Mouse (Mus musculus) heart, postnatal 36 days (tissue): ENCODE data around the gene Phtf1. TPM values are rescaled to one million over a fixed set of nuclear protein-coding genes. Genes with fewer than 3 reads are reported as not detected.

ENCODE experiments used
- DNase-seq, 2 experiments: peaks; one replicate each; pipeline ENCODE4 v3.0.0; 2021 to 2022
- intact Hi-C: fragments of 180-260 bp; cut with DNase I; formaldehyde crosslinking; loops from one replicate; pipeline ENCODE4 v1.15.1; 2025
- total RNA-seq, 2 experiments: library from RNA; stranded (reverse); gene quantifications; 2 replicates each; pipeline ENCODE4 v1.2.3; 2021

The Phtf1 gene
- total RNA-seq = 1 to 10 TPM; 7.3 to 7.6 TPM

DNA sequence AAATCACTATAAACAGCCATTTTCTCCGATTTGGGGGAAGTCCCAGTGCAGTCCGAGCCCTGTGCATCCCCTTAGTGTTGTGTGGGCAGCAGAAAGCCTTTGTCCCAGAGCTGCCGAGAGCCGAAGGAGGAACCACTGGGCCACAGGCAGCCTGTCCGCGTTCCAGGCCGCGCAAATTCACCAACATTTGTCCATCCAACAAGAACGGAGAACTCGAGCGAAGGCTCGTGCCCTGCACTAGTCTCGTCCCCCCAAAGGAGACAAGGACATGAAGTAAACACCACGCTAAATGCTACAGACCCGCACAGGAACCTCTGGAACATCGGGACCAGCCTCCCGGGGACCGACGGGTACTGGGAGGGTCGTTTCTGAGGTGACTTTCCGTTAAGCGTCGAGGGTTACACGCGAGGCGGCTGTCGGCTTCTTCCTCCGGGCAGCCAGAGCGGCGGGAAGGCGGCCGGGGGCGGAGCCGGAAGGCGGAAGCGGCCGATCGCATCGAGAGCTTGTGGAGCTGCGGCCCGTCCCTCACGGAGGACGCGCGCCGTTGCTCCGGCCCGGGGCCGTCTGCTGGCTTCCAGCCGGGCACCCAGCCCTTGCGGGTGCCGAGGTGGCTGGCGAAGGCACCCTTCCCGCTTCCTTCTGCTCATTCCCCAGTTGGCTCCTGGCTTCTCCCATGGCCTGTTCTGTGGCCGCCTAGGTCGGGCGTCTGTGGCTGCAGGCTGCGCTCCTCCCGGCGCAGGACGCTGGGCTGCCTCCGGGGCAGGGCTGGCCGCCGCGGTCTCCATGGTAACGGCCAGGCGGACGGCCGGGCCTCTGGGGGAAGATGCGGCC lies at the start of gene Phtf1:
Gene Phtf1 (plus strand): TSS at position 250 of the 831 bp plus-strand sequence.
- intact Hi-C loops = loop anchor here (1.0 kb wide), 1 partner anchor 54 kb away; the partner anchor contains the start of gene Rsbn1
- DNase-seq = peak; percentile 84 to 92

DNA sequence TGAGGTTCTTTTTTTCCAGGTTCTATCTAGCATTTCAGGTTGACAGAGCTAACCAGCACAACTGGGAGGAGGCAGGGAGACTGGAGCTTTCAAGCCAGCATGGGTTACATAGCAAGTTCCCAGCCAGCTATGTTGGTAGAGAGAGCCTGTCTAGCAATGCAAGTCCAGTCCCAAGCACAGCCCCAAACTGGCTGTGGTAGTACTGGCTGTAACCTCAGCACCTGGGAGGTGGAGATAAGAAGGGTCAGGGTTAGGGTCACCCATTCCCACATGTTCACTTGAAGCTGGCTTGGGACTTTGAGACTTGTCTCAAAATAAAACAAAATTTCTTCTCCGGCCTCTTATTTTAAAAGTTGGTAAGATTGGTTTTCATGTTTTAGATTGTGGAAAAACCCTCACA lies 47.8 kb upstream of the Phtf1 start:
- intact Hi-C loops = no loop called here
- DNase-seq = no peak

DNA sequence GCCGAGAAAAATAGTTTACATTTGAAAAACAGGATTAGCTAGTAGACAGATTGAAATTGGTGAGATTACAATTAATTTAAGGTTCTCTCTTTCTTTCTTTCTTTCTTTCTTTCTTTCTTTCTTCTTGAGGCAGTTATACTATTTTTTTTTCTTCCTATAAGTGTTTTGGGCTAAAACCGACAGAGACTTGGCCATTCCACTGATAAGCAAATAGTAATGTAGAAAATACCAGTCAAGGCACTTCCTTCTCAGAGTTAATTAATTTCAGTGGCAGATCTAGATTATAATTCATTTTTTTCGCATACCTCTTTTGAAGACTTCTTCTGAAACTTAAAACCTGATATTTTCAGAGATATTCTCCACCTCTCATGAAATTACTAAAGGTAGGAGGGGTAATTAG lies 42.6 kb upstream of the Phtf1 start:
- no peak for DNase-seq
- intact Hi-C loops = no loop called here

DNA sequence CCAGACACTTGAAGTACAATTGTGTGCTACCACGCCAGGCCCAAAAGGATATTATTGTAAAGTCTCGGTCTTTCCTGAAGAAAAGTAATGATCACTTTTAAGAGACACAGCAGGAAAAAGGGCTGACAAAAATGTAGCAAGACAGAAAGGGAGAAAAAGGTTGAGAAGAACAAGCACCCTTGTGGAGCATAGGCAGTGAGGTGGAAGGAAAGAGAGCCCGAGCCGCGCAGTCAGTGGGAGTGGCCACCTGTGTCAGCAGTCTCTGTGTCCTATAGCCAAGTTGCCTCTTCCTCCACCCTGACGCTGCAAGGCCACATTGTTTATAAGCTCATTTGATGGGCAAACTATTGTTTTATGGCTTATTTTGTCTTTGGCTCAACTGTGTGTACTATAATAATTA lies 40.4 kb upstream of the Phtf1 start:
- DNase-seq = peak; percentile 15 to 23
- intact Hi-C loops = no loop called here

DNA sequence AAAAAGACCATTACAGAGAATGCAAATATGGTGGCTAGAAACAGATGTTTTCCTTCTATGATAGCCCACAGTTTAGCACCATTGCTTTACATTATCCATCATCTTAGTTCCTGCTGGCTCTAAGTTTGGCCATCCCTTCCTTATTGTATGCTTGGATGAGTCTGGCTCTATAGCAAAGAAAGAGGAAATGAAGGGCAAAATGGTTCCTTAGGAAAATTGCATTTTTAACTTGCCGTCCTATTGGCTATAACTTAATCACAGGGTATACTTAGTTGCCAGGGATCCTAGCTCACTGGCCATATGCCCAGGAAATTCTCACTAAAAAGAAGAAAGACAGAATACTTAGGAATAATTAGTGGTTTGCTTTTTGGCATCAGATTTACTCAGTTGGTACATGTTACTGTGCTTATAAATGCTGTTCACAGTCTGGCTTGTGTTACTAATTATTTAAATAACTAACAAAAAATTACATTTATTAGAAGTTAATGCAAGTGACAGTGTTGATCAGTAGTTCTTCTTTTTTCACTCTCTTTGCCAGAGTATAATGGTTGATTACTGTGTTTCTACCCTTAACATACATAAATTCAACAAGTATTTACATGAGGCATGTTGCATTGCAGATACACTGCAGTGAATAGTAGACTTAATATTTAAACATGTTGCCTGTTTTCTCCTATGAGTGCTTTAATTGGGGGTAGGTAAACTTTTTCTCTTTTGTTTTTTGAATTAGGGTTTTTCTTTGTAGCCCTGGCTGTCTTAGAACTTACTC lies 22.9 kb upstream of the Phtf1 start:
- no peak for DNase-seq
- intact Hi-C loops = no loop called here

DNA sequence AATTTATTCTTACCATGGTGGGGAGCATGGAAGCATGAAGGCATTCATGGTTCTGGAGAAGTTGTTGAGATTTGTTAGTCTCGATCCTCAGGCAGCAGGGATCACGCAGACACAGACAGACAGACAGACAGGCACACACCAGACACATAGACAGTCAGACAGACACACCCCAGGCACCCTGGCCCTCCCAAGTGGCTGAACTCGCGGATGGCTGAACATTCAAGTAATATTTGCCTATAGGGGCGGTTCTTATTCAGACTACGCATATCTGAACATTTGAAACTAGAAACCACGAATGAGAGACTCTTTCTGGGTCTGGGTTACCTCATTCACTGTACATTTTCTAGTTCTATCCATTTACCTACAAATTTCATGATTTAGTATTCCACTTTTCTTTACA lies 19.2 kb upstream of the Phtf1 start:
- no peak for DNase-seq
- intact Hi-C loops = no loop called here

DNA sequence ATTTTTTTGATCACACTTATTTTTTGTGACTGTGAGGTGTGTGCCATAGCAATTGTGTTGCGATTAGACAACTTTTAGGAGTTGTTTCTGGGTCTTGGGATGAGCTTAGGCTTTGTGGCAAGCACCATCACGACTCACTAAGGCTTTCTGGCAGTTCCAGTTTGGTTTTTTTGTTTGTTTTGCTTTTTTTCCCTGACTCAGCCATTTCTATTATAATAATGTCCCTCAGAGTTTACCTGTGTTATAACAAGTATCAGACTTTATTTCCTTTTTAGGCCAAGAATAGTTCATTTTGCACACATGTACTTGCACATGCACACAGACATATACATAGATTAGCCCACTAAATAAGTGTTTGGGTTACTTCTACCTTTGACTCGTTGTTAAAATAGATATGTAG lies 7.3 kb upstream of the Phtf1 start:
- DNase-seq = no peak
- intact Hi-C loops = no loop called here

DNA sequence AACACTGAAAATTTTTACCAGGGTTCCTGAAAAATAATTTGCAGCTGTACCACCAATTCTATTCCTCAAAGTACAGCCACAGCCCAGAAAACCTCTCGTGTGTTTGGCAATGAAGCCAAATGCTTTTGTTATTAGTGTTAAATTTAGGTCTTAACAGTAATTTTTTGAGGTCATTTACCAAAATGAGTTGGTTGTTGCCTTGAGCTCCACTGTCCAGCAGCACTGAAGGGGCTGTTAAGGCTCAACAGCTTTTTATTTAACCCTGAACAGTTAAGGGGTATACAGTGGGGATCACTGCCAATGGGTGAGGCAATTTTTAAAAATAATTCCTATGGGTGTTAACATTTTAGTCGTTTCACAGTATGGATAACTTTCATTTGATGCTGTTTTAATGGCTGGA lies 679 bp upstream of the Phtf1 start:
- intact Hi-C loops = no loop called here
- DNase-seq = no peak

DNA sequence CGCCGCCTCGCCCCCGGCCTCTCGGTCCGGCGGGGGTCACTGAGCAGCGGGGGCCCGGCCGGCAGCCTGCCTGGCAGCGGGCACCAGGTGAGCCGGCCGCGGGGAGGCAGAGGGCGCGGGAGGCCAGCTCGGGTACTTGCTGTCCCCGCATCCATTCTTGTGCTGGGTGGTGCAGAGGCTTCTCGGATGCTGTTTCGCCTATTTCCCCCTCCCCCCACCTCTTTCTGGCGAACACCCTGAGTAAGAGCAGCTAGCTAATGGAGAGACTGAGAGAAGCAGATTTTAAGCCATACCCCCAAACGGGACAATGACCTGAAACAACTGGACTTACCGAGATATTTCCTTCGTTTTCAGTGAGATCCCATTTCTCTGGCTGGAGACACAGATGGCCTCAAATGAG lies 791 bp downstream of the Phtf1 start:
- intact Hi-C loops = loop anchor here (1.0 kb wide), 1 partner anchor 54 kb away; the partner anchor contains the start of gene Rsbn1

DNA sequence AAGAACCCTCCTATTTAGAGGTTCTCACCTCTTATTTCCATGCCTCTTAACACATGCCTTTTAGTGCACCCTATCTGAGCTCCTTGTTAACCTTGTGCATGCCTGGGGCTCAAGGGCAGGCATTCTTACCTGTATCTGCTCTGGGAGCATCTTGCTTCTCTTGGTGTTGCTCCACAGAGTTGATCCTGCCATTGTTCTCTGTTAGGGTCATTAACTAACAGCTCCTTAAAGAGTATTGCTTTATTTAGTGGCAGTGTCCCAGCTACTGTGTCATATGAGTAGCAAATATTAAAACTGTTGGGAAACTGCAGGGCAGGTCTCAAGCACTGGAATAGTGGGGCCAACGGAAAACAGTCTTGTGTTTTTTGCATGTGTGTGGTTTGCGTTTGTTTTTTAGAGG lies 3.2 kb downstream of the Phtf1 start:
- no peak for DNase-seq
- intact Hi-C loops = no loop called here

More for the DNA sequence above, 791 bp downstream of the Phtf1 start:
- DNase-seq = no peak

DNA sequence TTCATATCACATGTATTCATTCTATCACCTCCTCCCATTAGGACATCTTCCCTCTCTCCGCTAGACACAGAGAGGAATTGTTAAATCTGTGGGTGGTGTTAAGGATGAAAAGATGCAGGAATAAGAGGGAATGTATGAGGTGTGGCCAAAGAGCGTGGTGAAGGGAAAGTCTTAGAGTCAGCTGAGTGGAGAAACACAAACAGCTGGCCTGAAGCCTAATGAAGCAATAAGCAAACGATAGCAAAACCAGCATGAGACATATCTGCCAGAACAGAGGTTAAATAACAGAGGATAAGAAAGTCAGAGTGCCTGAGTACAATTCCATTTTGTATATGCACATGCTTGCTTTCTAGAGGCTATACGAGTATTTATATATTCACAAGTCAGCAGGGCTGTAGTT lies 16.6 kb downstream of the Phtf1 start:
- intact Hi-C loops = no loop called here
- DNase-seq = no peak

DNA sequence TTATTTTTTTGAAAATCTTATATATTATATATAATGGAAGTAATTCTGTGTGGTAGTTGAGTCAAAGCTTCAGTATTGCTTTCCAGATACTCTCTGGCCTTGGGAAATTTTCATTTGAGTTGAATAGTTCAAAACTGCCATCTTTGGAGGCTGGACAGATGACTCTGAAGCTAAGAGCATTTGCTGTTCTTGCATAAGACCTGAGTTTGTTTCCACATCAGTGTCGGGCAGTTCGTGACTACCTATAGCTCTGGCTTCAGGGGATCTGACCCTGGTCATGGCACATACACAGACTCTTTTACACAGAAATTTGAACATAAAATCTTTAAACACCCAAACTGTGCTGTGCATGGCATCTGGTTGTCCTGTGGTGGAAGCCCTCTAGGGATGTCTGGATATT lies 17.3 kb downstream of the Phtf1 start:
- intact Hi-C loops = no loop called here
- no peak for DNase-seq

DNA sequence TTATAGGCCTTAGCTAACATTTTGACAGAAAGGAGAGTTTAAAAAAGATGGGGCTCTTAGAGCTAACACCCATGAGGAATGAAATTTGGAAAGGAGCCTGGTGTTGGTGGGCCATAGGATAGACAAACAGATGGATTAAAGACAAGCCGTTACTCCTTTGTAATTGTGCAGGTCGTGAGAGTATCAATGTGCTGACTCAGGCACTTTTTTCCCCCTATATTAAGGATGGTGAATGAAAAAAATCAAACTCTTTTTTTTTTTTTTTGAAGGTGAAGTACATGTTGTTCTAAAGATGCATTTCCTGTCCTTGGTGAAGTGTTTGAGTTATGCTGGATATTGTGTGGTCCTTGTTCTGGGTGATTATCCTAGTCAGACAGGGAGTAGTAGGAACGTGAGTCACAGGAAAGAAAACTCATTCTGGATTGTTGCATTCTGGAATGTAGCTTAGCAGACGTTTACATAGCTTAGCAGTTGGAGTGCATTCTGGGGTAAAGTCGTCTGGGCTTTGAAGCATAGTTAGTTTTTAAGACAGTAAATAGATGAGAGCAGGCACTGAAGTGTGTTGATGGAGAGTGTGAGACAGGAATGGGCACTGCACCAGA lies 20.0 kb downstream of the Phtf1 start:
- intact Hi-C loops = no loop called here
- no peak for DNase-seq

DNA sequence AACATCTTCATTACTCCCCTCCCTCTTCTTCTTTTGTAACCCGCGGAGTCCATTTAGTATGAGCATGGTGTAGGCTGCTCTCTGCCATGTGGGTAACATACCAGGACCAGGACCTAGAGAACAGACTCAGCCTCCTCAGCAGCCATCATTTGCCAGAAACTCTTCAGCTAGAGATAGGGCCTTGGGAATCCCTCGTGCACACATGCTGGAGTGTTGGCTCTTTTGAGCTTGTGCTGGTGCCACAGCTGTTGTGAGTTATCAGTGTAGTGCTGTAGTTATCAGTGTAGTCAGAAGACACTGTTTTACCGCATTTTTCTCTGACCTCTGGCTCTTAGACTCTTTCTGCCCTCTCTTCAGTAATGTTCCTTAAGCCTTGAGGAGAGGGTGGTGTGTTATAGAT lies 21.4 kb downstream of the Phtf1 start:
- intact Hi-C loops = no loop called here
- no peak for DNase-seq

DNA sequence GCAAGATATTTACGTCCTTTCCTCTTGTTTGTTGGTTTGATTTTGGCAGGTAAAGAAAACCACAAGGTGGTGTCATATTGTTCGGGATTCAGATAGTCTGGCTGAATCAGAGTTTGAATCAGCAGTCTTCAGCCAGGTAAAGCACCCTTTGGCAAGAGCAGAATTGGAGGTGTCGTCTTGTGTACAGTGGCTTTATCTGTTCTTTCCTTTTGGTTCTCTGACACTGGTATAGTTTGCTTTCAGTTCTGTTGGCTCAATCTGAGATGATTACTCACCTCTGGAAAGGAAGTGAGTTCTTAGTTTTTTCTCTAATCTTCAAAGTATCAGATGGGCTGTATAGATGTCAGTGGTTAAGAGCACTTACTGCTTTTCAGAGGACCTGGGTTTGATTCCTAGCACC lies 23.4 kb downstream of the Phtf1 start:
- intact Hi-C loops = no loop called here
- no peak for DNase-seq

DNA sequence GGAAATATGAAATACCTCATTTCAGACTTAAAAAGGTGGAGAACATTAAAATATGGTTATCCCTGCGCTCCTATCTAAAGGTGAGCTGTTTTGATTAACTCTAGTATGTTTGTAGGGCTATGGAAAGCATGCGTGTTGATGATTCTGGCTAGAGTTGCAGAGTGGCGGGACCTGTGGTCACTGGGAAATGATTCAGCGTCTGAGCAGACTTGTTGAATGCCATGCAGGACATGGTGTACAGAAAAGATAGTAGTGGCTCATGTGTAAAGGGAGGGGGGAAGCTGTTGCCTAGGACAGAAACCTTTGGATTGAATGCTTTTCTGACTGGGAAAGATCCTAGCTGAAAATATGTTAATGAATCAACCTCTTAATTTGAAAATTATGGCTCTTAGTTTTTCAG lies 30.8 kb downstream of the Phtf1 start:
- intact Hi-C loops = no loop called here
- no peak for DNase-seq

DNA sequence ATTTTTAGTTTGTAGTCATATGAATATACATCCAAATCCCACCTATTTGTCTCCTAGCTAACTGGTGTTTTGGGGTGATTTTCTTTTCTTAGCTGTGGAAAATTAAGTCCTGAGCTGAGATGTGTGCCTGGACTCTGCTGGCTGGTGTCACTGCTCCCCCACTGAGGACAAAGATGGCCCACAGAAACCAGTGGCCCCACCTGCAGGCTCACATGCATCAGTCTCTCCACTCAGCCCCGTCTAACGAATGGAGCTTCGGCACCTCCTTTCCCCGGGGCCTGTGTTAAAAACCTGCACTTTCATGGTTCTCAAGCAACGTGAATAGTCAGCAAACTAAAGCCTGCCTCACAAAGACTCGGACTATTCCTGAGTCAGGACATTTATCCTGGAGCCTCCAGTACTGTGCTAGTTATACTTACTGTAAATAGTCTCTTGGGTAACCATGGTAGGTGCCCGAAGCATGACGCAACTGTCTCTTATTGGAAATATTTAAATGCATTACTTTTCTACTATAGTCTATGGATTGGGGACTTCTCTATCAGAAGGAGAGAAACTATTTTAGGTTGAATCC lies 39.1 kb downstream of the Phtf1 start:
- intact Hi-C loops = no loop called here
- DNase-seq = no peak

DNA sequence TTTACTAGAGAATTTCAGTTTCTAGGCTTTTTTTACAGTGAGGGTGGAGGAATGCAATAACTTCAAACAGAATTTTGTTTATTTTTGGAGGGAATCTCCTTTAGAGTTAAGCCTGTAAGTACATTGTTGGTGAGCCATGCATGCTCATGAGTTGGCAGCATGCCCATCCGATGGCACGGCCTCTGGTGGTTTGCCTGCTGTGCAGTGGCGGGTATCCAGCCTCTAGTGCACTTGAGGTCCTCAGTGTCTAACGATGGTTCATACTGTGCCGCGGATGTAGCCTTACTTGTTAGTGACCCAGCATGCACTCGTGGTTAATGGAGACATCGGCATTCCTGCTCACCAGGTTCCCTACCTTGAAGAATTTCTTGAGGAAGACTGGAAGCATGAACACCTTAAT lies 39.6 kb downstream of the Phtf1 start:
- intact Hi-C loops = no loop called here
- peak in 1 of 2 experiments; percentile 48 for DNase-seq

DNA sequence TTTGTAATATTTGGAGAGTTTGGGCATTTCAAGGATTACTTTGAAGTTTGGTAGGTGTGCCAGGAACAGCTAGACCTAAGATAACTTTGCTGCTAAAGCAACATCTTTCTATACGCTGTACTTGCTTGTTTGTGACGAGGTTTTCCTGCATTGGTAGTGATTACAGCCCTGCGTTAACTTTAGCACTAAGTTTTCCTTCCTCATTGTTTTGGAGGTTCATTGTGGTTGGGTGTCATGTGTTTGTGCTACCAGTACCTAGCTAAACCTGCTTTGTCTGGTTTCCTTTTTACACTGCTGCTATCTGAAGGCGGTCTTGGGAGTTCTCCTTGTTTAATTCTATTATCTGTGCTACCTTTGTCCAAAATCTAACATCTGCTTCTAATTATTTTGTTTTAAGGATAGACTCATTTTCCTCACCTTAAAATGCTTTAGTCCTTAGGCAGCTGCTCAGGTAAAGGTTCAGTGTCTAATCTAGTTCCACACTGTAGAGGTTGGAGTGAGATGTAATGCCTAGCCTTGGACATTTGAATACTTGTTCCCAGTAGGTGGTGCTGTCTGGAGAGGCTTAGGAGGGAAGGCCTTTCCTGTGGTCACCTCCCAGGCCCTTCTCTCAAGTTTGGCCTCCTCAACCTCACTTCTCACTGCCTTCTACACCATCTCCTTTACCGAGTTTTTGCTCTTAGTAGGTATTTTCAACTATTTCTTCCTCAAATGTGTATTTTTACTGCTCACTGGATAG lies 42.2 kb downstream of the Phtf1 start:
- no peak for DNase-seq
- intact Hi-C loops = no loop called here

DNA sequence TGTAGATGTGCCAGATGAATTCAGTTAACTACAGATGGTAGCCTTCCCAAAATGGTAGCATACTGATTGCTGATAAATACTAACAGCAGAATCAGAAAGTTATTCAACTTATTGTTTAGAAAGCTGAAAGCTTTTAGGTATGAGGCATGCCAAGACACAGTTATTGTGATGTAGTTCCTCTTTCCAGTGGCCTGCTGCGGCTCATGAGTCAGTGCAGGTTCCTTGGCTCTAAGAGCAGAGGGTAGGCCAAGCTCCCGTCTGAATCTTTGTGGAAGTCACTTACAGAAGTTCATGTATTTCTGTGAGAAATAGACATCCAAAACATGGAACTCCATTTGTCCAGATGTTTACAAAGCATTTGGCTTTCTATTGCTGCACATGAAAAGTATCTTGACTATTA lies 44.1 kb downstream of the Phtf1 start:
- no peak for DNase-seq
- intact Hi-C loops = no loop called here
